Mouse (Mus musculus): ENCODE results near the gene Guca1b. TPM values are rescaled to one million over a fixed set of nuclear protein-coding genes. Genes with fewer than 3 reads are reported as not detected.

Guca1b gene
- polyA plus RNA-seq, 1 experiment from 2014 or later: 0.13 TPM

DNA sequence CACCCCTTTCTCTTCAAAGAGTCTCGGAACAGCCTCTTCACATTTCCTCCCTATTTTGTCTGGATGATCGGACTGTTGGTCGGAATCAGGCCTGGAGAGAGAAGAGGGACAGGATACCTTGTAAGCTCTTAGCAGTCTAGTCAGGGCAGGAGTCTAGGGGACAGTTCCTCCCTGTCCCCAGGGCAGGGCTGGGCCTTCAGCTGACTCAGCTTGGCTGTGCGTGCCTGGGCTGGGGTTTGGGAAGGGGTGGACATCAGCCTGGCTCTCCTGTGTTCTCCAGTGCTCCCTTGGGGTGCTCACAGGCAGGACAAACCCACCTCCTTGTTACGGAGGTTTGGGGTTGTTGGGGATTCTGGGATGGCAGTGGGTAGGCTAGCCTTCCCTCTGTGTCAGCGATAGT lies 53.4 kb downstream of the Guca1b start:
- peak overlapping the region; percentile 71 for H3K4me2 ChIP-seq (replicated peaks; ENCODE audit: low read depth)
- no peaks in the 10 kb centered on the region for H3K9me3 ChIP-seq (ENCODE audit: control insufficient read depth)
- H3K36me3 ChIP-seq (ENCODE audit: control insufficient read depth, insufficient read depth): no peaks in the 10 kb centered on the region; the same call in 1 of the 2 replicates
- TF ChIP-seq CTCF (IDR thresholded peaks at IDR 0.05; ENCODE audit: low read depth): no peak
- H3K4me1 ChIP-seq (replicated peaks; ENCODE audit: control insufficient read depth, insufficient read depth, low read length): peaks cover 8% of the 10 kb centered on the region; the same call in 1 of the 2 replicates
- ATAC-seq: no peak
- H3K27ac ChIP-seq (ENCODE audit: low read depth, low read length): peak overlapping the region; percentile 88
- peak overlapping the region; percentile 74 for H3K9ac ChIP-seq (ENCODE audit: low read depth, low read length)
- peak overlapping the region; percentile 65 for H3K4me3 ChIP-seq (ENCODE audit: low read depth, low read length)
- H3K27me3 ChIP-seq (replicated peaks; ENCODE audit: control insufficient read depth, insufficient read depth, low read length): no peaks in the 10 kb centered on the region
- WGBS: 38% methylated on average over 6 of the region's 6 CpGs

- TF ChIP-seq CTCF (IDR thresholded peaks at IDR 0.05; ENCODE audit: low read depth): no peak
- H3K4me3 ChIP-seq (ENCODE audit: low read depth, low read length): no peak overlapping the region
- no peaks in the 10 kb centered on the region; the same call in 1 of the 2 replicates for H3K36me3 ChIP-seq (ENCODE audit: control insufficient read depth, insufficient read depth)
- H3K9ac ChIP-seq (ENCODE audit: low read depth, low read length): peak overlapping the region; percentile 45; the same call in 1 of the 2 replicates
- peak overlapping the region; percentile 88 for H3K27ac ChIP-seq (ENCODE audit: low read depth, low read length)
- WGBS: 24% methylated on average over 9 of the region's 9 CpGs
- ATAC-seq: peak; percentile 67
- no peaks in the 10 kb centered on the region for H3K9me3 ChIP-seq (ENCODE audit: control insufficient read depth)
- H3K4me1 ChIP-seq (replicated peaks; ENCODE audit: control insufficient read depth, insufficient read depth, low read length): peaks cover 8% of the 10 kb centered on the region; the same call in 1 of the 2 replicates
- H3K27me3 ChIP-seq (replicated peaks; ENCODE audit: control insufficient read depth, insufficient read depth, low read length): no peaks in the 10 kb centered on the region
- peak overlapping the region; percentile 71 for H3K4me2 ChIP-seq (replicated peaks; ENCODE audit: low read depth)
Observed at GRCm38 (mm10) chr17:47439396-47440028, 54.3 kb downstream of the Guca1b start.

DNA sequence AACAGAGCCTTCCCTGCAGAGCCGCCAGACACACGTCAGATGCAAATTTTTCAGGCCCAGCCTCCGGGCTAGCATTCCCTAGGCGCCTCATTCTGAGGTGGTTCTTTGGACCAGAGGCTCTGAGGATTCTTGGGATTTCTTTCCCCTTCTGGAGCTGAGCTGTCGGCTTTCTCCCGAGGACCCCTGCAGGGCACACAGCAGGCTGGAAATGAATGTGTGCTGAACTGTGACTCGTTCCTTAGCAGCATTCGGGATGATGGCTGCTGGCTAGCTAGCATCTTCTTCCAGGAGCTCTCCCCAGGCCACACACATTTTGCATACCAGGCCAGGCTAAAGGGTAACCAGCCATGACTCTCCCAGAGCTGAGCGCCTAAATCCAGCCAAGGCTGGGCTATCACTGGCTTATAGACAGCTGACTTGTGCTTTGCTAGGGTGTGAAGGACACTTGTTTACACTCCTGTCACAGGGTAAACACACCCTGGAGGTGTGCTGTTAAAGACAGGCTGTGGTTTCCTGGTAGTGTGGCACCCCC lies 55.2 kb downstream of the Guca1b start:
- peak overlapping the region; percentile 35; the same call in 1 of the 2 replicates for H3K4me2 ChIP-seq (replicated peaks; ENCODE audit: low read depth)
- H3K27me3 ChIP-seq (replicated peaks; ENCODE audit: control insufficient read depth, insufficient read depth, low read length): no peaks in the 10 kb centered on the region
- H3K4me3 ChIP-seq (ENCODE audit: low read depth, low read length): no peak overlapping the region
- no peaks in the 10 kb centered on the region; the same call in 1 of the 2 replicates for H3K36me3 ChIP-seq (ENCODE audit: control insufficient read depth, insufficient read depth)
- peaks cover 12% of the 10 kb centered on the region; the same call in 1 of the 2 replicates for H3K4me1 ChIP-seq (replicated peaks; ENCODE audit: control insufficient read depth, insufficient read depth, low read length)
- TF ChIP-seq CTCF (IDR thresholded peaks at IDR 0.05; ENCODE audit: low read depth): no peak
- H3K9ac ChIP-seq (ENCODE audit: low read depth, low read length): peak overlapping the region; percentile 45
- H3K9me3 ChIP-seq (ENCODE audit: control insufficient read depth): no peaks in the 10 kb centered on the region
- ATAC-seq: no peak
- WGBS: 28% methylated on average over 9 of the region's 9 CpGs
- peak overlapping the region; percentile 88 for H3K27ac ChIP-seq (ENCODE audit: low read depth, low read length)

DNA sequence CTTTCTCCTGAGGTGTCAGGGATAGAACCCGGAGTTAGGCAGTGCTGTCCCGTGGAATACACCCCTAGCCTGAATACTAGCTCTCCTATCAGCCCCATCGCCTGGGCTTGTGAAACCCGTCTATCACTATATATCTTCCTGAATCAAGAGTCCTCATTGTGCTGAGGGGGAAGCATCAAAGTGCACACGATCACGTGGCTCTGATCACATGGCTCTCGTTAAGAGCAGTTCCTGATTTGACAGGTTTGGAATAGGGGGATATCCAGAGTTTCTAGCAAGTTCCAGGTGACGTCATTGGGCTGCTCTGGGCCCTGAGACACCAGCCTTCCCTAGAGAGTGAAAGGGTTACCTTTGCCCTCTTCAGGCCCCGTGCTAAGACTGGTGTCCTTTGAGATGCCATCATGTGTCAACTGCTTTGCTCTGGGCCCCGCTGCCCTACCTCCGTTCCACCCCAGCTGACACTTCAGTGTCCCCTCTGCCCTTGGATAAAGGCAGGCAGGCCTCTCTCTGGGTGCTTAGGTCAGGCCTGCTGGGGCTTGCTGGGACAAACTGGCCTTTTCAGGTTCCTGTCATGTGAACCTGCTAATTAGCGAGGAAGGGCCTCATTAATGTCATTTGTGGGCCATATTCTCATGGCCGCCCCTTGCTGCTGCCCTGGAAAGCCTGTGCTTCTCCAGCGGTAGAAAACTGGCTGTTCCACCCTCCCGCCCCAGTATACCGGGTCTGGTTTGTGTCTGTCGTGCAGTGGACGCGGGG lies 56.3 kb downstream of the Guca1b start:
- no peak overlapping the region for H3K9ac ChIP-seq (ENCODE audit: low read depth, low read length)
- no peak overlapping the region for H3K4me3 ChIP-seq (ENCODE audit: low read depth, low read length)
- peak; percentile 72 for ATAC-seq
- no peaks in the 10 kb centered on the region for H3K9me3 ChIP-seq (ENCODE audit: control insufficient read depth)
- no peak for TF ChIP-seq CTCF (IDR thresholded peaks at IDR 0.05; ENCODE audit: low read depth)
- 0 out of 2 replicates have a peak overlapping the region, but pooled peaks have one; percentile 10 for H3K4me2 ChIP-seq (replicated peaks; ENCODE audit: low read depth)
- H3K27ac ChIP-seq (ENCODE audit: low read depth, low read length): peak overlapping the region; percentile 88
- peaks cover 12% of the 10 kb centered on the region; the same call in 1 of the 2 replicates for H3K4me1 ChIP-seq (replicated peaks; ENCODE audit: control insufficient read depth, insufficient read depth, low read length)
- WGBS: 33% methylated on average over 19 of the region's 19 CpGs
- H3K27me3 ChIP-seq (replicated peaks; ENCODE audit: control insufficient read depth, insufficient read depth, low read length): no peaks in the 10 kb centered on the region
- no peaks in the 10 kb centered on the region; the same call in 1 of the 2 replicates for H3K36me3 ChIP-seq (ENCODE audit: control insufficient read depth, insufficient read depth)

GRCm38 (mm10) chr17:47442271-47442670 lies 57.1 kb downstream of the Guca1b start:
- Histone ChIP-seq H3K9me3 (ENCODE audit: control insufficient read depth) (no peaks in the 10 kb centered on the region), H3K27ac (ENCODE audit: low read depth, low read length) (peak overlapping the region; percentile 88), H3K9ac (ENCODE audit: low read depth, low read length) (no peak overlapping the region), H3K4me3 (ENCODE audit: low read depth, low read length) (no peak overlapping the region), H3K4me2 (replicated peaks; ENCODE audit: low read depth) (0 out of 2 replicates have a peak overlapping the region, but pooled peaks have one; percentile 10), H3K27me3 (replicated peaks; ENCODE audit: control insufficient read depth, insufficient read depth, low read length) (no peaks in the 10 kb centered on the region), H3K4me1 (replicated peaks; ENCODE audit: control insufficient read depth, insufficient read depth, low read length) (peaks cover 12% of the 10 kb centered on the region; the same call in 1 of the 2 replicates), H3K36me3 (ENCODE audit: control insufficient read depth, insufficient read depth) (no peaks in the 10 kb centered on the region; the same call in 1 of the 2 replicates)
- ATAC-seq: no peak
- 66% methylated on average over 3 of the region's 3 CpGs for WGBS
- TF ChIP-seq CTCF (IDR thresholded peaks at IDR 0.05; ENCODE audit: low read depth): peak; percentile 43

Other genes with a start within 250 kb of the Guca1b start
- gene Mrps10, start 16.5 kb upstream of the Guca1b start, polyA plus RNA-seq (2015; fragmentation: Nextera tagmentation; extraction: Ambion mirVana): 46.8 and 49.6 TPM in 2 replicates
- 2.7 and 3.3 TPM in 2 replicates for gene Guca1a, start 15.2 kb downstream of the Guca1b start, polyA plus RNA-seq (2015; fragmentation: Nextera tagmentation; extraction: Ambion mirVana)
- 6.1 and 7.7 TPM in 2 replicates for gene AI661453, start 51.2 kb downstream of the Guca1b start, polyA plus RNA-seq (2015; fragmentation: Nextera tagmentation; extraction: Ambion mirVana)
- gene 1700001C19Rik, start 52.0 kb downstream of the Guca1b start, polyA plus RNA-seq (2015; fragmentation: Nextera tagmentation; extraction: Ambion mirVana): 0.35 and 0.77 TPM in 2 replicates
- gene Taf8, start 116.9 kb downstream of the Guca1b start, polyA plus RNA-seq (2015; fragmentation: Nextera tagmentation; extraction: Ambion mirVana): 8.3 and 9.2 TPM in 2 replicates
- gene Ccnd3, start 119.7 kb downstream of the Guca1b start, polyA plus RNA-seq (2015; fragmentation: Nextera tagmentation; extraction: Ambion mirVana): 175 and 180 TPM in 2 replicates
- gene Bysl, start 226.1 kb downstream of the Guca1b start, polyA plus RNA-seq (2015; fragmentation: Nextera tagmentation; extraction: Ambion mirVana): 7.7 and 8.2 TPM in 2 replicates
- gene Med20, start 226.2 kb downstream of the Guca1b start, polyA plus RNA-seq (2015; fragmentation: Nextera tagmentation; extraction: Ambion mirVana): 22.8 and 22.9 TPM in 2 replicates
- gene Gm20517, start 226.2 kb downstream of the Guca1b start, polyA plus RNA-seq (2015; fragmentation: Nextera tagmentation; extraction: Ambion mirVana): 0.47 and 1.2 TPM in 2 replicates
- 2.6 and 2.9 TPM in 2 replicates for gene Usp49, start 245.3 kb downstream of the Guca1b start, polyA plus RNA-seq (2015; fragmentation: Nextera tagmentation; extraction: Ambion mirVana)